Mouse (Mus musculus) yolk sac, embryonic 10.5 days (tissue): ENCODE measurements around the gene Sub1.

Experiments used
- DNase-seq: peaks from one replicate; pipeline ENCODE4 v3.0.0-alpha.2; 2017; ENCODE audit warnings: low spot score

The Sub1 gene

GRCm38 (mm10) chr15:11965201-11965845 lies 31.5 kb downstream of the Sub1 start:
- no peak for DNase-seq

- no peak for DNase-seq
Measured at GRCm38 (mm10) chr15:11963791-11964525, 32.8 kb downstream of the Sub1 start.

- no peak for DNase-seq
Measured at GRCm38 (mm10) chr15:11959716-11960115, 37.1 kb downstream of the Sub1 start.

GRCm38 (mm10) chr15:11956129-11956528 lies 40.7 kb downstream of the Sub1 start:
- no peak for DNase-seq

- no peak for DNase-seq
Measured at GRCm38 (mm10) chr15:11954190-11954589, 42.6 kb downstream of the Sub1 start.

- DNase-seq, result no peak
Measured at GRCm38 (mm10) chr15:11952159-11952558, 44.6 kb downstream of the Sub1 start.

GRCm38 (mm10) chr15:11951181-11951580 lies 45.6 kb downstream of the Sub1 start:
- no peak for DNase-seq

GRCm38 (mm10) chr15:11950144-11950543 lies 46.6 kb downstream of the Sub1 start:
- DNase-seq, result no peak

GRCm38 (mm10) chr15:11949490-11949889 lies 47.3 kb downstream of the Sub1 start:
- DNase-seq, result no peak

GRCm38 (mm10) chr15:11940855-11941254 lies 55.9 kb downstream of the Sub1 start:
- no peak for DNase-seq
